Mouse (Mus musculus) left cerebral cortex, postnatal 4 days (tissue): Measurements from ENCODE around the gene Gapdh. TPM values are rescaled to one million over a fixed set of nuclear protein-coding genes. Genes with fewer than 3 reads are reported as not detected.
"Not testable (repeated sequence)": the region's sequence is repeated elsewhere in the genome, so short reads cannot be mapped to it uniquely, and the experiment has no call there.

Source experiments
- DNase-seq: peaks from one replicate; pipeline ENCODE4 v3.0.0-alpha.2; 2022
- intact Hi-C: fragments of 180-260 bp; cut with DNase I; formaldehyde crosslinking; loops from one replicate; pipeline ENCODE4 v1.15.1; 2025
- total RNA-seq, 2 experiments: library from RNA; stranded (reverse); gene quantifications; 2 replicates each; pipeline ENCODE4 v1.2.3; 2021

Gapdh gene
- total RNA-seq, 2 experiments from 2014 or later: 1,244 to 1,314 TPM

DNA sequence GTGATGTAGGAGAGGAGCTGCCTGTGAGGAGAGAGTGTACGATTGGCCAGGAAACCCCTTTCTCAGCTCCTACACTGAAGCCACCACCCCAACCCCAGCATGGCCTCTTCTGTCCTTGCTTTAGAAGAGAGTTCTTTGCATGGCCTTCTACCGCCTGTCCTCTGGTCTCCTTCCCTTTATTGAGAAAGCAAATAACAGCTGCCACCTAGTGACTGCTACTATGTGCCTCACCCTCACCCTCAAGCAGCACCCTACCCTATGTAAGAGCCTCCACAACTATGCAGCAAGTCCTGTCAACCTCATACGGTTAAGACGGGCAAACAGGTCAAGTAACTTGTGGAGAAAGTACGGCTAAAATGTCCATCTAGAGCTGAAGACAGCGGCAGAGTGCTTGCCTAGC lies 3.9 kb upstream of the Gapdh start:
- intact Hi-C loops: no loop called here
- no peak for DNase-seq

GRCm38 (mm10) chr6:125168086-125168485 lies 1.8 kb upstream of the Gapdh start:
- intact Hi-C loops: no loop called here
- no peak for DNase-seq

GRCm38 (mm10) chr6:125166861-125167650 lies 789 bp upstream of the Gapdh start:
- peak; percentile 66 for DNase-seq
- intact Hi-C loops: no loop called here

- peak; percentile 98 for DNase-seq
- intact Hi-C loops: no loop called here
Observed at GRCm38 (mm10) chr6:125165328-125165891, 857 bp downstream of the Gapdh start.

- intact Hi-C loops: loop anchor here (5.0 kb wide), 1 partner anchor 108 kb away; no protein-coding TSS in a partner anchor
- peak; percentile 78 for DNase-seq
Observed at GRCm38 (mm10) chr6:125164672-125165327, 1.5 kb downstream of the Gapdh start.

- DNase-seq: no peak
- intact Hi-C loops: loop anchor here (5.0 kb wide), 1 partner anchor 108 kb away; no protein-coding TSS in a partner anchor
Observed at GRCm38 (mm10) chr6:125163801-125164657, 2.2 kb downstream of the Gapdh start.

DNA sequence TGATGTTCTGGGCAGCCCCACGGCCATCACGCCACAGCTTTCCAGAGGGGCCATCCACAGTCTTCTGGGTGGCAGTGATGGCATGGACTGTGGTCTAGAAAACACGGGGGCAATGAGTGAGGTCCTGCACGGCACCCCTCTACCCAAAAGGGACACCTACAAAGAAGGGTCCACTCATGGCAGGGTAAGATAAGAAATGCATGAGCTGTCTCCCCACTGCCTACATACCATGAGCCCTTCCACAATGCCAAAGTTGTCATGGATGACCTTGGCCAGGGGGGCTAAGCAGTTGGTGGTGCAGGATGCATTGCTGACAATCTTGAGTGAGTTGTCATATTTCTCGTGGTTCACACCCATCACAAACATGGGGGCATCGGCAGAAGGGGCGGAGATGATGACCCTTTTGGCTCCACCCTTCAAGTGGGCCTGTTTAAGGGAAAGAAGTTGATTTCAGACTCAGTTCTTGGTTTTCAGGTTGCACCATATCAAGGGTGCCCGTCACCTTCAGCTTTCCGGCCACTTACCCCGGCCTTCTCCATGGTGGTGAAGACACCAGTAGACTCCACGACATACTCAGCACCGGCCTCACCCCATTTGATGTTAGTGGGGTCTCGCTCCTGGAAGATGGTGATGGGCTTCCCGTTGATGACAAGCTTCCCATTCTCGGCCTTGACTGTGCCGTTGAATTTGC lies 3.5 kb downstream of the Gapdh start:
- DNase-seq: not testable (repeated sequence)
- intact Hi-C loops: loop anchor here (5.0 kb wide), 1 partner anchor 110 kb away; no protein-coding TSS in a partner anchor

DNA sequence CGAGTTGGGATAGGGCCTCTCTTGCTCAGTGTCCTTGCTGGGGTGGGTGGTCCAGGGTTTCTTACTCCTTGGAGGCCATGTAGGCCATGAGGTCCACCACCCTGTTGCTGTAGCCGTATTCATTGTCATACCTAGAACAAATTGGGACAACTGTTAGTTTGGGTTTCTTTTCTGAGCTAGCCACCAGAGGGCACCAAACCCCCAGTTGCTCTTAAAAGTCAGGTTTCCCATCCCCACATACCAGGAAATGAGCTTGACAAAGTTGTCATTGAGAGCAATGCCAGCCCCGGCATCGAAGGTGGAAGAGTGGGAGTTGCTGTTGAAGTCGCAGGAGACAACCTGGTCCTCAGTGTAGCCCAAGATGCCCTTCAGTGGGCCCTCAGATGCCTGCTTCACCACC lies 4.3 kb downstream of the Gapdh start:
- DNase-seq: peak; percentile 72
- intact Hi-C loops: loop anchor here (5.0 kb wide), 1 partner anchor 110 kb away; no protein-coding TSS in a partner anchor

DNA sequence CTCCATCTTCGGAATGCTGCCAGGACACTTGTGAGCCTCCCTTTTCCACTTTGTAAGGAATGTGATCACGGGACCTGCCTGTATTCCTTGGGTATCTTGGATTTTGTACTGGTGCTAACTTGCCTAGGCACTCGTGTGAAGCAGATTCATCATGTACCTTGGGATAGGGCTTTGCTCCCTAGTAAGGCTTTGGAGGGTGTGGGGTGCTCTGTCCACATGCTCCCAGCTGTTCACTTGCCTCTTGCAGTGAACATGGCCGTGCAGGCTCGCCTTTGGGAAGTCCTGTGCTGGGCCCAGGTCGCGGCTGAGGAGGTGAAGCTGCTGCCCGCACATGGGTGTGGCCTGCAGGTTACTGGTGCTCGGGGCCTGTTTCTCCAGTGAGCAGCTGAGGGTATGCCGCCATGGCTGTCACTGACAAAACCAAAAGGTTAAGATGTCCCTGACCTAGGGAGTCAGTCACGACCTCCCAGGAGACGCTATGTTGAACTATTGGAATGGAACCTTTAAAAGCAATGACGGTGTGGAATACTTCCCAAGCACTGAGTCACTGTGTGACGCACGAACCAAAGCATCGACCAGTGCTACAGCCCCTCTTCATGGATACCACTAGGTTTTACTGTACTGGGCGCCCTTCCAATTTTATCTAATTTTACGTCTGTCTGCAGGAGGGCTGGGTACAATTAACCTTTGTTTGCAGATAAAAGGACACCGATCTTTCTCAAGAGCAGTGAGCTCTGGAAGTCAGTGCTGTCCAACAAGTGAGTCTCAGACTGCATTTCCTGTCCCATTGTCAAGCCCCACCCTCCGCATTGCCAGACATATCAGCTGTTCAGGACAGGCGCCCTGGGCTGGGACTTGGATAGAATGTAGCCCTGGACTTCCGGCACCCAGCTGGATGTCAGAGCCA lies 5.2 kb downstream of the Gapdh start:
- intact Hi-C loops: loop anchor here (5.0 kb wide), 1 partner anchor 111 kb away; no protein-coding TSS in a partner anchor
- peak; percentile 28 for DNase-seq

DNA sequence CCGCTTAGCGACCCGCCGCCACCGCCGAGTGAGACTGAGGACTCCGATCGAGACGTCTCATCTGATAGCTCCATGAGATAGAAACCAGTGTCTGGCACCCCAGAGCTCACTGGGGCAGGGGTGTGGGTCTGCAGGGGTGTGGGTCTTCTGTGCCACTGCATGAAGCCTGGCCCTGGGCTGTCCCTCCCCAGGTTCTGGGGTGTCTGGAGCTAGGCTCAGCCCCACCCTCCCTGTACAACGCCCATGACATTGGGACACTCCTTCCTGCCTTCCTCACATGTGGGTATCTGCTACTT lies 5.8 kb downstream of the Gapdh start:
- no peak for DNase-seq
- intact Hi-C loops: loop anchor here (5.0 kb wide), 1 partner anchor 112 kb away; no protein-coding TSS in a partner anchor

- DNase-seq: no peak
- intact Hi-C loops: loop anchor here (5.0 kb wide), 1 partner anchor 112 kb away; no protein-coding TSS in a partner anchor
Observed at GRCm38 (mm10) chr6:125159773-125160557, 6.3 kb downstream of the Gapdh start.

DNA sequence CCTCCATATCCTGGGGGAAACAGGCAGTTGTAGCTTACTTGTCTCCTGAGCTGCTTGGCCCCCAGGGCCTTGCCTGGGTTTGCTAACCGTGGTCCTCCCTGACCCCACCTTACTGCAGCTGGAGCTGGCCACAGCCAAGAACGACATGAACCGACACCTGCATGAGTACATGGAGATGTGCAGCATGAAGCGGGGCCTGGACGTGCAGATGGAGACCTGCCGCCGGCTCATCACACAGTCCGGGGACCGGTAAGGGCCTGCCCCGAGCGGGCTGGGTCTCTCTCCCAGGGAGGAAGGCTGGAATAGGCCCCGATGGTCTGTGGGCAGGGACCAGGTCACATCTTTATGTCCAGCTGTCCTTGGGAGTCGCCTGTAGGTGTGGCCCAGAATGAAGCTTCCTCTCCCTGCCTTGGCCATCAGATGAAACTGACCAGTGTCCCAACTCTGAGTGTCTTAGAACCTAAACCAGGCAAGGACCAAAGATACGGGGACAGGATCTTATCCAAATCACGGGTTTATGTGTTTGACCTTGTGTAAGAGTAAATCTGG lies 7.2 kb downstream of the Gapdh start:
- intact Hi-C loops: no loop called here
- DNase-seq: no peak

- intact Hi-C loops: no loop called here
- DNase-seq: no peak
Observed at GRCm38 (mm10) chr6:125156903-125157614, 9.2 kb downstream of the Gapdh start.

- no peak for DNase-seq
- intact Hi-C loops: no loop called here
Observed at GRCm38 (mm10) chr6:125156491-125156890, 9.8 kb downstream of the Gapdh start.

GRCm38 (mm10) chr6:125155262-125155661 lies 11.0 kb downstream of the Gapdh start:
- intact Hi-C loops: no loop called here
- DNase-seq: no peak

- no peak for DNase-seq
- intact Hi-C loops: no loop called here
Observed at GRCm38 (mm10) chr6:125154550-125154949, 11.7 kb downstream of the Gapdh start.

- no peak for DNase-seq
- intact Hi-C loops: no loop called here
Observed at GRCm38 (mm10) chr6:125153682-125154081, 12.6 kb downstream of the Gapdh start.
